Mouse (Mus musculus) embryonic facial prominence, embryonic 15.5 days (tissue): ENCODE data around the gene Dusp23. TPM values are rescaled to one million over a fixed set of nuclear protein-coding genes. Genes with fewer than 3 reads are reported as not detected.
A peak's percentile ranks its signal among the peaks of the same experiment; 100 is the strongest.

ENCODE experiments used
- ATAC-seq: fragments of 200-750 bp; cut with Nextera tagmentation; 2 replicates; pipeline ENCODE4 v1.8.0; 2017; ENCODE audit warnings: low read depth, moderate TSS enrichment; ENCODE audit not compliant: insufficient number of reproducible peaks, low FRiP score, low TSS enrichment
- H3K27ac ChIP-seq: fragments of 300-500 bp; sonication (generic); replicated peaks from 2 replicates; pipeline ENCODE4 v1.5.1; 2015; ENCODE audit warnings: mild to moderate bottlenecking, inconsistent platforms
- H3K27me3 ChIP-seq: fragments of 300-500 bp; sonication (generic); 2 replicates; pipeline ENCODE4 v1.6.1; 2015; ENCODE audit warnings: inconsistent platforms
- H3K36me3 ChIP-seq: fragments of 300-500 bp; sonication (generic); 2 replicates; pipeline ENCODE4 v1.6.1; 2015; ENCODE audit warnings: mild to moderate bottlenecking, inconsistent platforms
- H3K4me1 ChIP-seq: fragments of 300-500 bp; sonication (generic); 2 replicates; pipeline ENCODE4 v1.6.1; 2015; ENCODE audit warnings: inconsistent platforms
- H3K4me2 ChIP-seq: fragments of 300-500 bp; sonication (generic); replicated peaks from 2 replicates; pipeline ENCODE4 v1.6.1; 2015; ENCODE audit warnings: mild to moderate bottlenecking, inconsistent platforms
- H3K4me3 ChIP-seq: fragments of 300-500 bp; sonication (generic); replicated peaks from 2 replicates; pipeline ENCODE4 v1.5.1; 2015; ENCODE audit warnings: mild to moderate bottlenecking, inconsistent platforms
- H3K9ac ChIP-seq: fragments of 300-500 bp; sonication (generic); 2 replicates; pipeline ENCODE4 v1.6.1; 2015; ENCODE audit warnings: inconsistent platforms
- H3K9me3 ChIP-seq: fragments of 300-500 bp; sonication (generic); replicated peaks from 2 replicates; pipeline ENCODE4 v1.6.1; 2016; ENCODE audit warnings: inconsistent platforms
- WGBS: fragments of 180-500 bp; shearing (Covaris S2); methylation state at CpG from one replicate; pipeline ENCODE4 v1.1.7; 2015; 5-methylcytosine and 5-hydroxymethylcytosine counted together
- polyA plus RNA-seq: library from polyadenylated mRNA; unstranded; fragments of >200 nt; fragmentation: Nextera tagmentation; extraction: Ambion mirVana; gene quantifications from 2 replicates; pipeline ENCODE4 v1.2.1, GENCODE M21; 2015

Dusp23 gene
- polyA plus RNA-seq, 1 experiment from 2014 or later: 13.4 TPM

GRCm38 (mm10) chr1:172619235-172619634, 13.5 kb downstream of the Dusp23 start:
- H3K36me3 ChIP-seq: no peaks in the 10 kb centered on the region
- H3K4me3 ChIP-seq: no peak overlapping the region
- no peak overlapping the region for H3K27ac ChIP-seq
- H3K27me3 ChIP-seq: no peaks in the 10 kb centered on the region
- WGBS: 21% methylated on average over 7 of the region's 7 CpGs
- ATAC-seq: no peak
- no peaks in the 10 kb centered on the region for H3K9me3 ChIP-seq
- no peak overlapping the region for H3K9ac ChIP-seq
- peaks cover 15% of the 10 kb centered on the region for H3K4me1 ChIP-seq
- no peak overlapping the region for H3K4me2 ChIP-seq

- Histone ChIP-seq H3K9me3 (no peaks in the 10 kb centered on the region), H3K4me2 (no peak overlapping the region), H3K27me3 (no peaks in the 10 kb centered on the region), H3K36me3 (no peaks in the 10 kb centered on the region), H3K9ac (no peak overlapping the region), H3K27ac (no peak overlapping the region), H3K4me3 (no peak overlapping the region), H3K4me1 (peaks cover 15% of the 10 kb centered on the region)
- WGBS: 13% methylated on average over 4 of the region's 4 CpGs
- ATAC-seq: no peak
Observed at GRCm38 (mm10) chr1:172618141-172618540, 14.6 kb downstream of the Dusp23 start.

GRCm38 (mm10) chr1:172617365-172618076, 15.2 kb downstream of the Dusp23 start:
- H3K9me3 ChIP-seq: no peaks in the 10 kb centered on the region
- peaks cover 15% of the 10 kb centered on the region for H3K4me1 ChIP-seq
- WGBS: 16% methylated on average over 14 of the region's 14 CpGs
- H3K36me3 ChIP-seq: no peaks in the 10 kb centered on the region
- ATAC-seq: no peak
- H3K27me3 ChIP-seq: no peaks in the 10 kb centered on the region
- H3K9ac ChIP-seq: no peak overlapping the region
- peak overlapping the region; percentile 61 for H3K4me2 ChIP-seq
- no peak overlapping the region for H3K27ac ChIP-seq
- H3K4me3 ChIP-seq: peak overlapping the region; percentile 31

- Histone ChIP-seq H3K9me3 (no peaks in the 10 kb centered on the region), H3K4me2 (peak overlapping the region; percentile 61), H3K4me1 (peaks cover 15% of the 10 kb centered on the region), H3K27ac (no peak overlapping the region), H3K36me3 (no peaks in the 10 kb centered on the region), H3K4me3 (peak overlapping the region; percentile 31), H3K9ac (no peak overlapping the region), H3K27me3 (no peaks in the 10 kb centered on the region)
- ATAC-seq: no peak; the same call in 1 of the 2 replicates
- 12% methylated on average over 22 of the region's 22 CpGs for WGBS
Observed at GRCm38 (mm10) chr1:172616537-172617300, 16.0 kb downstream of the Dusp23 start.

- no peak overlapping the region for H3K4me2 ChIP-seq
- WGBS: 52% methylated on average over 4 of the region's 4 CpGs
- ATAC-seq: no peak
Observed at GRCm38 (mm10) chr1:172615412-172615811, 17.4 kb downstream of the Dusp23 start.

GRCm38 (mm10) chr1:172614654-172615053, 18.1 kb downstream of the Dusp23 start:
- H3K27ac ChIP-seq: no peak overlapping the region
- no peaks in the 10 kb centered on the region for H3K27me3 ChIP-seq
- H3K36me3 ChIP-seq: no peaks in the 10 kb centered on the region
- no peaks in the 10 kb centered on the region for H3K9me3 ChIP-seq
- no peak overlapping the region for H3K9ac ChIP-seq
- ATAC-seq: no peak
- H3K4me1 ChIP-seq: peaks cover 15% of the 10 kb centered on the region
- H3K4me3 ChIP-seq: no peak overlapping the region
- 85% methylated on average over 10 of the region's 10 CpGs for WGBS
- H3K4me2 ChIP-seq: no peak overlapping the region

More at GRCm38 (mm10) chr1:172615412-172615811, 17.4 kb downstream of the Dusp23 start:
- Histone ChIP-seq H3K9ac (no peak overlapping the region), H3K4me1 (peaks cover 15% of the 10 kb centered on the region), H3K4me3 (no peak overlapping the region), H3K36me3 (no peaks in the 10 kb centered on the region), H3K27ac (no peak overlapping the region), H3K9me3 (no peaks in the 10 kb centered on the region), H3K27me3 (no peaks in the 10 kb centered on the region)

- H3K4me2 ChIP-seq: no peak overlapping the region
- ATAC-seq: no peak
- H3K9ac ChIP-seq: no peak overlapping the region
- H3K27ac ChIP-seq: no peak overlapping the region
- H3K9me3 ChIP-seq: no peaks in the 10 kb centered on the region
- H3K4me1 ChIP-seq: peaks cover 13% of the 10 kb centered on the region
- H3K36me3 ChIP-seq: no peaks in the 10 kb centered on the region
- no peak overlapping the region for H3K4me3 ChIP-seq
- no peaks in the 10 kb centered on the region for H3K27me3 ChIP-seq
- WGBS: 40% methylated on average over 1 of the region's 1 CpGs
Observed at GRCm38 (mm10) chr1:172612745-172613144, 20.0 kb downstream of the Dusp23 start.

- no peak for ATAC-seq
- H3K4me1 ChIP-seq: no peaks in the 10 kb centered on the region
- H3K9ac ChIP-seq: no peak overlapping the region
- H3K27ac ChIP-seq: no peak overlapping the region
- no peaks in the 10 kb centered on the region for H3K27me3 ChIP-seq
- no peak overlapping the region for H3K4me2 ChIP-seq
- no peak overlapping the region for H3K4me3 ChIP-seq
- H3K36me3 ChIP-seq: no peaks in the 10 kb centered on the region
- WGBS: 84% methylated on average over 10 of the region's 10 CpGs
- no peaks in the 10 kb centered on the region for H3K9me3 ChIP-seq
Observed at GRCm38 (mm10) chr1:172611304-172611703, 21.5 kb downstream of the Dusp23 start.

- Histone ChIP-seq H3K27me3 (no peaks in the 10 kb centered on the region), H3K4me1 (no peaks in the 10 kb centered on the region), H3K4me2 (no peak within 1 kb of the TSS), H3K36me3 (no peaks in the 10 kb centered on the region), H3K9ac (no peak within 1 kb of the TSS), H3K9me3 (no peaks in the 10 kb centered on the region), H3K27ac (no peak within 1 kb of the TSS), H3K4me3 (no peak within 1 kb of the TSS)
- WGBS: 87% methylated on average over 1 of the region's 1 CpGs
- no peak for ATAC-seq
Observed at GRCm38 (mm10) chr1:172602326-172602725, 30.4 kb downstream of the Dusp23 start, which contains the start of gene Fcrl6. Fcrl6 (minus strand) TSS chr1:172602551.

GRCm38 (mm10) chr1:172594495-172594894, 38.3 kb downstream of the Dusp23 start:
- no peaks in the 10 kb centered on the region for H3K4me1 ChIP-seq
- no peaks in the 10 kb centered on the region for H3K27me3 ChIP-seq
- no peak for ATAC-seq
- H3K9me3 ChIP-seq: no peaks in the 10 kb centered on the region
- H3K27ac ChIP-seq: no peak overlapping the region
- H3K36me3 ChIP-seq: no peaks in the 10 kb centered on the region
- H3K4me3 ChIP-seq: no peak overlapping the region
- H3K9ac ChIP-seq: no peak overlapping the region
- H3K4me2 ChIP-seq: no peak overlapping the region

- Histone ChIP-seq H3K9me3 (no peaks in the 10 kb centered on the region), H3K27me3 (no peaks in the 10 kb centered on the region), H3K36me3 (no peaks in the 10 kb centered on the region), H3K4me2 (no peak overlapping the region), H3K4me3 (no peak overlapping the region), H3K27ac (no peak overlapping the region), H3K9ac (no peak overlapping the region), H3K4me1 (no peaks in the 10 kb centered on the region)
- WGBS: 77% methylated on average over 2 of the region's 2 CpGs
- ATAC-seq: no peak
Observed at GRCm38 (mm10) chr1:172593956-172594355, 38.8 kb downstream of the Dusp23 start.
